Mouse (Mus musculus) liver, embryonic 16.5 days (tissue): ENCODE results near the gene Dnal4. TPM values are rescaled to one million over a fixed set of nuclear protein-coding genes. Genes with fewer than 3 reads are reported as not detected.

Experiments used
- ATAC-seq: fragments of 200-750 bp; cut with Nextera tagmentation; 2 replicates; pipeline ENCODE4 v1.8.0; 2017; ENCODE audit warnings: low read depth, mild to moderate bottlenecking, moderate number of reproducible peaks, moderate library complexity
- H3K27ac ChIP-seq: fragments of 300-500 bp; sonication (generic); 2 replicates; pipeline ENCODE4 v1.5.1; 2014; ENCODE audit warnings: mild to moderate bottlenecking, low read length
- H3K27me3 ChIP-seq: fragments of 300-500 bp; sonication (generic); 2 replicates; pipeline ENCODE4 v1.6.1; 2014; ENCODE audit warnings: low read depth, low read length, mixed read lengths; ENCODE audit not compliant: control insufficient read depth, insufficient read depth
- H3K36me3 ChIP-seq: fragments of 300-500 bp; sonication (generic); 2 replicates; pipeline ENCODE4 v1.6.1; 2014; ENCODE audit warnings: mild to moderate bottlenecking; ENCODE audit not compliant: control insufficient read depth, insufficient read depth
- H3K4me1 ChIP-seq: fragments of 300-500 bp; sonication (generic); 2 replicates; pipeline ENCODE4 v1.6.1; 2014; ENCODE audit warnings: low read depth, low read length, mixed read lengths; ENCODE audit not compliant: control insufficient read depth
- H3K4me2 ChIP-seq: fragments of 300-500 bp; sonication (generic); 2 replicates; pipeline ENCODE4 v1.6.1; 2014; ENCODE audit warnings: low read depth, low read length, mixed read lengths
- H3K4me3 ChIP-seq: fragments of 300-500 bp; sonication (generic); 2 replicates; pipeline ENCODE4 v1.5.1; 2014; ENCODE audit warnings: low read depth, mild to moderate bottlenecking, low read length
- H3K9ac ChIP-seq: fragments of 300-500 bp; sonication (generic); 2 replicates; pipeline ENCODE4 v1.6.1; 2014; ENCODE audit warnings: low read depth, low read length
- H3K9me3 ChIP-seq: fragments of 300-500 bp; sonication (generic); replicated peaks from 2 replicates; pipeline ENCODE4 v1.6.1; 2016; ENCODE audit warnings: low read length; ENCODE audit not compliant: control insufficient read depth
- WGBS: fragments of 180-500 bp; shearing (Covaris S2); extraction: QIAGEN DNeasy Blood & Tissue Kit; methylation state at CpG from one replicate; pipeline ENCODE4 v1.1.7; 2014; ENCODE audit not compliant: insufficient replicate concordance; 5-methylcytosine and 5-hydroxymethylcytosine counted together
- polyA plus RNA-seq: library from polyadenylated mRNA; unstranded; fragments of >200 nt; fragmentation: Nextera tagmentation; extraction: Ambion mirVana; gene quantifications from 2 replicates; pipeline ENCODE4 v1.2.1, GENCODE M21; 2015

The Dnal4 gene
- polyA plus RNA-seq, 1 experiment from 2014 or later, result 8.3 TPM

DNA sequence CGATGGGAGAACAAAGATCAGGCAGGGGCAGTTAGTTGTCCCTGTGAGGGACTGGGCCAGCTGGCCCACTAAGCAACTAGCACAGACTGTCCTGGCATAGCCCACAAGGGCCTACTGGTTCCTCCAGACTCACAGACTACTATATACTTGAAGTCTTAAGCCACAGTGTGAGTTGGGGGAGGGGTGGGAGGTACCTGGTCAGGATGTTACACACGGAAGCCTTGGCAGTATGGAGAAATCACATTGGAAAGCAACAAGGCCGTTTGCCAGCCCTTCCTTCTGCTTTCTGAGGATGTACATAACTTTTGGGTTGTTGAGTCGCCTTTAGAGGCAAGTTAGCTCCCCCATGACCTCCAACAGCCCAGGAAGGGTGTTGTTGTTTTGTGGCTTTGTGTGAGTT lies 44.0 kb downstream of the Dnal4 start:
- Histone ChIP-seq H3K27ac (no peak overlapping the region), H3K4me2 (no peak overlapping the region), H3K4me3 (no peak overlapping the region), H3K27me3 (no peaks in the 10 kb centered on the region), H3K36me3 (peaks cover 20% of the 10 kb centered on the region), H3K9me3 (no peaks in the 10 kb centered on the region), H3K4me1 (no peaks in the 10 kb centered on the region; the same call in 1 of the 2 replicates), H3K9ac (no peak overlapping the region)
- 0 out of 2 replicates have a peak, but pooled peaks have one; percentile 7 for ATAC-seq
- 53% methylated on average over 4 of the region's 4 CpGs for WGBS

DNA sequence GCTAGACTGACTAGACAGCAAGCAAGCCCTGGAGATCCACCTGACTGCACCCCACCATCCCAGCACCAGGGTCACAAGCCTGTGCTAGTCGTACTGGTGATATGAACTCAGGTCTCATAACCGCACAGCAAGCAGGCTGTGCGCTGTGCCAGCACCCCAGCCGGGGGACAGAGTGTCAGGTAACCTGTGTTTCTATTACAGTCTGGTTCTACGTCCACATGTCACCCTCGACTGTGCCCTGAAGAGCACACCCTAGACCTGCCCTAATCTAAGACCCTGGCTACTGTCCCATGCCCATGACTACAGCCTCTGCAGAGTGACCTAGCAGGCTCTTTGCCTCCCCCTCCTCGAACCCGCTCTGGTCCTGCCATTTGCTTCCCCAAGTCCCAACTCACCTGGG lies 44.5 kb downstream of the Dnal4 start:
- WGBS, result 87% methylated on average over 8 of the region's 8 CpGs
- Histone ChIP-seq H3K9ac (no peak overlapping the region), H3K9me3 (no peaks in the 10 kb centered on the region), H3K4me1 (no peaks in the 10 kb centered on the region; the same call in 1 of the 2 replicates), H3K27ac (no peak overlapping the region), H3K4me2 (no peak overlapping the region), H3K27me3 (no peaks in the 10 kb centered on the region), H3K36me3 (peaks cover 15% of the 10 kb centered on the region), H3K4me3 (no peak overlapping the region)
- no peak for ATAC-seq

DNA sequence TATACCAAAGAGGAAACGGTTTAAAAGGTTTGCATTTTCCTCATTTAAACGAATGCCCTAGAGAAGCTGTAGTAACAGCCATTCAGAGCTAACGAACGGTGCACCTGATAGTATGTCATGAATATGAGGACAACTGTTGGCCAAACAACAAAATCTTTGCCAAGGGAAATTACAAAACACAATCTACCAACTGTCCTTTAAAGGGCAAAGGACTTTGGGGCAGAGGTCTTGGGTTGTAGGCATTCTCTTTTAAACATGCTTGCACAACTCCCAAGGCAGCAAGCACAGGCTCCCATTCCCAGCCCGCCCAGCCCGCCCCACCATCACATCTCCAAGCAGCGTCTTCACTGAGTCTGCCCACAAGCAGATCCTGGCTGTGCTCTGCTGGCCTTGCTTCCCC lies 46.1 kb downstream of the Dnal4 start:
- no peak overlapping the region for H3K4me2 ChIP-seq
- no peaks in the 10 kb centered on the region for H3K27me3 ChIP-seq
- H3K9ac ChIP-seq, result no peak overlapping the region
- peaks cover 9% of the 10 kb centered on the region for H3K36me3 ChIP-seq
- 72% methylated on average over 7 of the region's 7 CpGs for WGBS
- H3K9me3 ChIP-seq, result no peaks in the 10 kb centered on the region
- no peaks in the 10 kb centered on the region; the same call in 1 of the 2 replicates for H3K4me1 ChIP-seq
- 0 out of 2 replicates have a peak, but pooled peaks have one; percentile 15 for ATAC-seq
- no peak overlapping the region for H3K27ac ChIP-seq
- H3K4me3 ChIP-seq, result no peak overlapping the region

DNA sequence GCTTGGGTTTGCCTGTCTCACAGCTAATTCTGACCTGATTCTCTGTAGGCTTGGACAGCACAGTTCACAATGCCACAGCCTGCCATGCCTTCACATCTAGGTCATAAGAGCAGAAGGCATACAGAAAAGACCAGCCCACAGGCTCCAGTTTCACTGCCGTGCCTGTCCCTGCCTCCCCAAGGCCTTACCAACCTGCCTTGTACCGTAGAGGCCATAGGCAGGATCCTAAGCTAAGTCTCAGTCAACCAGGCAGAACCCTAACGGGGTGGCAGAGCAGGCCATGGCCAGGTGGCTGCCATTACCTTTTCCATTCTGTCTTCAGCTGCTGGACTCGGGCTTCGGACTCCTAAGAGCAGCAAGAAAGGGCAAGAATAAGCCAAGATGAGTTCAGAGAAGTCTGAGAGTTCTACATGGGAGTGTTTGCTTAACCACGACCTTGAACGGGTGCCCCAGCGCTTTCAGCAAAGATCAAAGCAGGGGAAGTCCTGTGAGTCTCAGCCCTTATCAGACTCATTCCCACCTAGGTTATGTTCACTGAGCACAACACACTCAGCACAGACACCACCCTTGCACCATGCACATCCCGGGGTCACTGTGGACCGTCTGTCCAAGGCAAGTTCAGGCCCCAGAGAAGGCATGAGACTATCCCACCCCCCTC lies 48.8 kb downstream of the Dnal4 start:
- Histone ChIP-seq H3K9ac (no peak overlapping the region), H3K4me2 (no peak overlapping the region), H3K4me1 (no peaks in the 10 kb centered on the region; the same call in 1 of the 2 replicates), H3K4me3 (no peak overlapping the region), H3K36me3 (peaks cover 18% of the 10 kb centered on the region), H3K27me3 (no peaks in the 10 kb centered on the region), H3K27ac (no peak overlapping the region), H3K9me3 (no peaks in the 10 kb centered on the region)
- 65% methylated on average over 10 of the region's 10 CpGs for WGBS
- ATAC-seq, result no peak

DNA sequence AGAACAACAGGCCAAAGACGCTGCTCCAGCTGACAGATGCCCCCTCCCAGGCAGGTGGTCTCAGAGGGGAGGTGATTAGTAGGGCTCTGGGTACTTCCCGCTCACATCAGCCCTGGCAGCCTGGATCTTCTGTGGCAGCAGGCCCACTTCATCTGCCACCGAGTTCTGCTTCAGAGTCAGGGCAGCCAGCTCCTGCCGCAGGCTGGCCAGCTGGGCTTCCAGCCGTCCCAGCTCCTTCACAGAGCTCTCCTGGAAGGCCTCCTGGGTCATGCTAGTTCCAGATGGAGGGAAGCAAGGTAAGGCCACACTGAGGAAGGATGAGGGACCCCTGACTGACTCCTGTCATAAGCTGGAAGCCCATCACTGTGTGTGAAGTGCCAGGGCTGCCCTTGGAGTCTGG lies 49.3 kb downstream of the Dnal4 start:
- Histone ChIP-seq H3K9me3 (no peaks in the 10 kb centered on the region), H3K4me3 (no peak overlapping the region), H3K36me3 (peaks cover 15% of the 10 kb centered on the region), H3K27ac (no peak overlapping the region), H3K4me2 (no peak overlapping the region), H3K4me1 (no peaks in the 10 kb centered on the region; the same call in 1 of the 2 replicates), H3K27me3 (no peaks in the 10 kb centered on the region), H3K9ac (no peak overlapping the region)
- ATAC-seq, result no peak
- WGBS, result 81% methylated on average over 5 of the region's 5 CpGs

DNA sequence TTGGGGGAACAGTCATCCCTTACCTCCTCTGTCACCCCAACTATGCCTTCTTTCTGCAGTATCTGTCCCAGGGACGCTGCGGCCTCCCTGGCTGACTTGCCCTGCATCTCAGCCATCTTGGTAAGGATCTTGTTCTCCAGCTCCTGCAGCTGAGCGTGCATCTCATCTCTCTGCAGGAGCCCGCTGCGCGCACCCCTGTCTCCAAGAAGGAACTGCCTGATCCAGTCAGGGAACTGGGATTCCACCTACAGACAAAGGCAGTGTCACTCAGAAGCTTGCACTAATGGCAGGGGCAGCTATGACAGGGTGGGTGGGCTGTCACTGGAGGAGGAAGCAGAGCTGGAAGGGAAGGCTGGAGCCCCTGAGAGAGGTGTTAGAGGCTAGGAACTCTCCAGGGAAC lies 49.8 kb downstream of the Dnal4 start:
- peaks cover 15% of the 10 kb centered on the region for H3K36me3 ChIP-seq
- H3K9ac ChIP-seq, result no peak overlapping the region
- H3K4me3 ChIP-seq, result no peak overlapping the region
- H3K4me2 ChIP-seq, result no peak overlapping the region
- no peaks in the 10 kb centered on the region for H3K9me3 ChIP-seq
- H3K4me1 ChIP-seq, result no peaks in the 10 kb centered on the region; the same call in 1 of the 2 replicates
- WGBS, result 83% methylated on average over 6 of the region's 6 CpGs
- no peaks in the 10 kb centered on the region for H3K27me3 ChIP-seq
- H3K27ac ChIP-seq, result no peak overlapping the region
- ATAC-seq, result no peak

DNA sequence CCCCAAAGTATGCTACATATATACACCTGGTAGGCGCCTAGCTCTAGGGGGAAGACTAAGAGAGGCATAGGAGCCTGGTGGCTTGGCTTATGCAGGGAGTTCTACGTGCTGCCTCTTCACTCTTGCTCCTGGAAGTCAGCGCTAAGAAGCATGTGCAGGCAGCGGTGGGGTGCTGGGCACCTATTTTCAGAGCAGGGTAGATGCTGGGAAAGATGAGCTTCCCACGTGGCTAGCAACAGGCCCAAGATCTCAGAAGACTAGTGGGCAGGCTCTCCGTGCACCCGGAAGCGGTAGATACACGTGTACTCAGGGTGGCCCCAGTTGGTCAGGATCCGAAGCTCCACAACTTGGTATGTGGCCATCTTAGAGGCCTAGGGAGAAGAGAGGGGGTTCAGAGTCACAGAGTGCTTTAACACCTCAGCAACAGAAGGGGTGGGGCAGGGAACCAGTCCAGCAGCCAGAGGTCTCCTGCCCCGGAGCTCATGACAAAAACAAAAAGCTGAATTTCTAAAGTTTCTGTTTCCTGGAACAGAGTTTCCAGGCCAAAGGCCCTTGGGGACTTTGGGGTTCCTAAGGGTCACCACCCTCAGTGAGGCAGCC lies 52.4 kb downstream of the Dnal4 start:
- Histone ChIP-seq H3K27me3 (no peaks in the 10 kb centered on the region), H3K4me3 (no peak overlapping the region), H3K36me3 (peaks cover 20% of the 10 kb centered on the region), H3K4me2 (no peak overlapping the region), H3K9ac (no peak overlapping the region), H3K4me1 (no peaks in the 10 kb centered on the region), H3K9me3 (no peaks in the 10 kb centered on the region), H3K27ac (no peak overlapping the region)
- 84% methylated on average over 11 of the region's 11 CpGs for WGBS
- ATAC-seq, result no peak

DNA sequence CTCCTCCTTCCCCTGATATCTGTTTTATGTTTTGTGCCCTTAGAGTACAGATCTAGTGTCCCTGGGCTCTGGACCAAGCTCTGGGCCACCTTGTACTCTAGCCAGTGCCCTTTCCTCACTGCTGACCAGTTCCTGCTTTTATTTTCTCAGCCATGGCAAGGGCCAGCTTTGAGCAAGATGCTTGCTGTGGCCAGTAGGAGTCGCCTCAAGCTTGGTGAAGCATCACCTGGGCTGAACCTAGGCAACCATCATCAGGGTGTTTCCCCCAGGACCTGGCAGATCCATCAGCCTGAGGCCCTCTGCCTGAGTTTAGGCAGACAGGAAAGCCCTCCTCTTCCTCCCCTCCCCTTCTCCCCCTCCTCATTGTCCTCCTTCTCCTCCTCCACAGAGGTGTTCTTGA lies 54.2 kb downstream of the Dnal4 start:
- Histone ChIP-seq H3K9ac (no peak overlapping the region), H3K4me2 (no peak overlapping the region), H3K4me3 (no peak overlapping the region), H3K27ac (no peak overlapping the region), H3K4me1 (no peaks in the 10 kb centered on the region), H3K27me3 (no peaks in the 10 kb centered on the region), H3K36me3 (peaks cover 31% of the 10 kb centered on the region), H3K9me3 (no peaks in the 10 kb centered on the region)
- 64% methylated on average over 1 of the region's 1 CpGs for WGBS
- 0 out of 2 replicates have a peak, but pooled peaks have one; percentile 13 for ATAC-seq

DNA sequence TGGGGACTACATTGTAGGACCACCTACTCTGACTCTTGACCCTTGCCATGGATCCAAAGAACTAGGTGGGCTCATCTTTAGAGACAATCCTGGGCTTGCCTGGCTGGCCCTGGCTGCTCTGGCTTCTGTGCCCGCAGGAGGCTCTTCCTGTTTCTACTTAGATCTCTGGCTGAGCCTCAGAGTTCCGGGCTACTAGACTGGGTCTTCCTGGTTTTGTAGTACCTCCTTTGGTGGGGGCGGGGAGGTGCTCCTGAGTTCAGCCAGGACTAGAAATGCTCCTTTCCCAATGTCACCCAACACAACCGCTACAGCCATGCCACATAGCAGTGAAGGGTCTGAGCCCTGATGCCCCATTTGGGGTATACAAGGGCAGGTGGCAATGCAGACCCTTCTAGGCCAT lies 56.9 kb downstream of the Dnal4 start:
- H3K4me3 ChIP-seq, result no peak overlapping the region
- peaks cover 53% of the 10 kb centered on the region for H3K36me3 ChIP-seq
- WGBS, result 63% methylated on average over 4 of the region's 4 CpGs
- ATAC-seq, result no peak
- H3K9me3 ChIP-seq, result no peaks in the 10 kb centered on the region
- no peak overlapping the region for H3K4me2 ChIP-seq
- H3K27ac ChIP-seq, result no peak overlapping the region
- no peaks in the 10 kb centered on the region for H3K4me1 ChIP-seq
- no peaks in the 10 kb centered on the region for H3K27me3 ChIP-seq
- H3K9ac ChIP-seq, result no peak overlapping the region
